Comparison of ENCODE assay signal across 25 mouse cellular contexts in the genomic region with DNA sequence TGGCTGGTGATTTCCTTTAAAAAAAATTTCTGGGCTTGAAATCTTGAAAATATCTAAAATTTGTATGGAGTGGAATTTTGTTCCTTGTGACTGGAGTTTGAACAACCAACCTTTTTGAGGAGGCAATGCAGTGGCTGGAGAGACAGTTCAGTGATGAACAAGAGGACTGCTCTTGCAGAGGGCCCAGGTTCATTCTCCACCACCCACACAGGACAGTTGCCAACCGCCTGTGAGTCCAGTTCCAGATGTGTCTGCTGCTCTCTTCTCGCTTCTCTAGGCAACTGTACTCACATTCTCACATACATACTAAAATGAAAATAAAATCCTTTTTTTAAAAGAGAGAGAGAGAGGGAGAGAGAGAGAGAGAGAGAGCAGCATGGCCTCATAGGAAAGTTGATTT.
"Had no signal": no experiment of that assay in that cellular context is flagged by ENCODE, and none has a peak within 500 bp of the region (broad histone marks: within the 10 kb centered on the region; RNA-seq: fewer than 3 reads in every experiment).

No protein-coding gene starts in this region.

- H3K27ac ChIP-seq: kidney, embryonic 15.5 days; limb, embryonic 10.5 days; limb, embryonic 13.5 days; liver, embryonic 12.5 days; liver, embryonic 15.5 days; lung, embryonic 15.5 days; midbrain, embryonic 10.5 days; neural tube, embryonic 12.5 days; neural tube, embryonic 15.5 days; stomach, postnatal 0 days had no signal

- H3K9me3 ChIP-seq: kidney, embryonic 15.5 days; limb, embryonic 10.5 days; limb, embryonic 13.5 days; liver, embryonic 12.5 days; liver, embryonic 15.5 days; lung, embryonic 15.5 days; megakaryocyte, embryonic 14.5 days; midbrain, embryonic 10.5 days; neural tube, embryonic 12.5 days; neural tube, embryonic 15.5 days had no signal

- H3K4me3 ChIP-seq: kidney, embryonic 15.5 days; limb, embryonic 10.5 days; limb, embryonic 13.5 days; liver, embryonic 12.5 days; liver, embryonic 15.5 days; lung, embryonic 15.5 days; megakaryocyte, embryonic 14.5 days; midbrain, embryonic 10.5 days; neural tube, embryonic 12.5 days; neural tube, embryonic 15.5 days had no signal

- H3K36me3 ChIP-seq: kidney, embryonic 15.5 days; limb, embryonic 10.5 days; limb, embryonic 13.5 days; liver, embryonic 12.5 days; liver, embryonic 15.5 days; lung, embryonic 15.5 days; midbrain, embryonic 10.5 days; neural tube, embryonic 12.5 days; neural tube, embryonic 15.5 days had no signal

- H3K27me3 ChIP-seq: kidney, embryonic 15.5 days; limb, embryonic 13.5 days; liver, embryonic 12.5 days; liver, embryonic 15.5 days; lung, embryonic 15.5 days; neural tube, embryonic 12.5 days; neural tube, embryonic 15.5 days had no signal

- ATAC-seq: liver, embryonic 12.5 days had no signal

- DNase-seq: kidney, adult 8-10 months; kidney, postnatal 10 days; kidney, postnatal 4 days; layer of hippocampus, adult 9-11 months; liver; lung, adult 18-20 months; lung, postnatal 10 days; lung, postnatal 36 days; midbrain, embryonic 14.5 days; right cerebral cortex, postnatal 14 days; right cerebral cortex, postnatal 4 days; thymus, adult 2 months; thymus, postnatal 14 days; thymus, postnatal 4 days had no signal

- H3K4me2 ChIP-seq: kidney, embryonic 15.5 days; limb, embryonic 13.5 days; liver, embryonic 12.5 days; liver, embryonic 15.5 days; lung, embryonic 15.5 days; neural tube, embryonic 12.5 days; neural tube, embryonic 15.5 days had no signal

- H3K9ac ChIP-seq: kidney, embryonic 15.5 days; limb, embryonic 13.5 days; liver, embryonic 12.5 days; liver, embryonic 15.5 days; lung, embryonic 15.5 days; neural tube, embryonic 12.5 days; neural tube, embryonic 15.5 days had no signal

- H3K4me1 ChIP-seq: limb, embryonic 13.5 days; liver, embryonic 12.5 days; liver, embryonic 15.5 days; lung, embryonic 15.5 days; midbrain, embryonic 10.5 days; neural tube, embryonic 12.5 days; neural tube, embryonic 15.5 days had no signal
